Mouse (Mus musculus): ENCODE results near the gene Nwd1. TPM values are rescaled to one million over a fixed set of nuclear protein-coding genes. Genes with fewer than 3 reads are reported as not detected.
A peak's percentile ranks its signal among the peaks of the same experiment; 100 is the strongest.
"Not testable (repeated sequence)": the region's sequence is repeated elsewhere in the genome, so short reads cannot be mapped to it uniquely, and the experiment has no call there.

The Nwd1 gene
- polyA plus RNA-seq, 1 experiment from 2014 or later = 0.01 TPM

DNA sequence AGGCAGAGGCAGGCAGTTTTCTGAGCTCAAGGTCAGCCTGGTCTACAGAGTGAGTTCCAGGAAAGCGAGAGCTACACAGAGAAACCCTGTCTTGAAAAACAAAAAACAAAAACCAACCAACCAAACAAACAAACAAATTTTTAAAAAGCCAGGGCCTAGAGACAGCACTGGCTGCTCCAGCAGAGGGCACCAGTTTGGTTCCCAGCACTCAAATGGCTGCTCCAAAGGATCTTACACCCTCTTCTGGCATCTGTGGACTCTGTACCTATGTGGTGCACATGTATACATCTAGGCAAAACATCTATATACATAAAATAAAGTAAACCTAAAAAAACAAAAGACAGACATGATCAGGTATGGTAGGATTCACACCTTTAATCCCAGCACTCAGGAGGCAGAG is 26.3 kb downstream of the Nwd1 start:
- Histone ChIP-seq H3K9me3 (replicated peaks) (no peaks in the 10 kb centered on the region), H3K27ac (no peak overlapping the region), H3K36me3 (no peaks in the 10 kb centered on the region), H3K4me3 (replicated peaks) (no peak overlapping the region), H3K4me2 (no peak overlapping the region), H3K9ac (no peak overlapping the region), H3K27me3 (no peaks in the 10 kb centered on the region; the same call in 1 of the 2 replicates), H3K4me1 (no peaks in the 10 kb centered on the region)
- ATAC-seq (replicated peaks; ENCODE audit: low FRiP score) = no peak
- 78% methylated on average over 1 of the region's 1 CpGs for WGBS

DNA sequence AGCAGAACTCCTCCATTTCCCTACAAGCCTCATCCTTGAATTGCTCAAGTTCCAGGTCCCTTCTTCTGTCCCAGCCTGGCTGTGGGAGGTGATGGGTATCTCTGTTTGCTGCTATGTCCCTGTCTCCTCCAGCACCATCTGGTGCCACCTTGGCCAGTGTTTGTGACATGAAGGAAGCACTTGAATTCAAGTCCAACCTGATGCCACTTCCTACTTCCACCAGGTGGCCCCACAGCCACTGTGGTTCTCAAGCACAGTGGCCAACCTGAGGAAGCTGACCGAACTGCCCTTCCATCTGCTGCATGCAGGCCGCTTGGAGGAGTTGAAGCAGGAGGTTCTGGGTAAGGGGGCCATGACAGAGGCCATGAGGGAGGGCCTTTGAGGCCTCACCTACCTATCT is 27.7 kb downstream of the Nwd1 start:
- 81% methylated on average over 2 of the region's 2 CpGs for WGBS
- no peak overlapping the region for H3K4me3 ChIP-seq (replicated peaks)
- H3K27me3 ChIP-seq = no peaks in the 10 kb centered on the region; the same call in 1 of the 2 replicates
- ATAC-seq (replicated peaks; ENCODE audit: low FRiP score) = no peak
- no peak overlapping the region for H3K4me2 ChIP-seq
- no peaks in the 10 kb centered on the region for H3K36me3 ChIP-seq
- H3K27ac ChIP-seq = no peak overlapping the region
- H3K9ac ChIP-seq = no peak overlapping the region
- H3K4me1 ChIP-seq = no peaks in the 10 kb centered on the region
- H3K9me3 ChIP-seq (replicated peaks) = no peaks in the 10 kb centered on the region

DNA sequence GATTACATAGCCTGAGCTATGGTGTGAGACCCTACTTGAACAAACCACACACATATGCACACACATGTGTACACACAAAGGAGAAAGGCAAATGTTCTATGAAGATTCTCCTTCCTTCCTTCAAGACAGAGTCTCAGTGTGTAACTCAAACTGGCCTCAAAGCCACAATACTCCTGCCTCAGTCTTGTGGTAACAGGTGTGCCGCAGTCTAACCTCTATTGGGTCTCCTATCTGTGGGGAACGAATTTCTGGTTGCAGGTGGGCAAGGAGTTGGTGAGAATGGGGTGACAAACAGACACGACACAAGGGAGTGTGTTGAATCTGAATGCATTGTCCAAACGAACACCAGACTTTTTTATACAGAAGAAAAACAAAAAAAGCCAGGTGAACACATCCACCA is 29.9 kb downstream of the Nwd1 start:
- no peaks in the 10 kb centered on the region for H3K4me1 ChIP-seq
- H3K36me3 ChIP-seq = no peaks in the 10 kb centered on the region
- no peak overlapping the region for H3K4me3 ChIP-seq (replicated peaks)
- no peaks in the 10 kb centered on the region; the same call in 1 of the 2 replicates for H3K27me3 ChIP-seq
- no peak overlapping the region for H3K27ac ChIP-seq
- no peaks in the 10 kb centered on the region for H3K9me3 ChIP-seq (replicated peaks)
- H3K9ac ChIP-seq = no peak overlapping the region
- no peak for ATAC-seq (replicated peaks; ENCODE audit: low FRiP score)
- no peak overlapping the region for H3K4me2 ChIP-seq
- WGBS = 67% methylated on average over 4 of the region's 4 CpGs

DNA sequence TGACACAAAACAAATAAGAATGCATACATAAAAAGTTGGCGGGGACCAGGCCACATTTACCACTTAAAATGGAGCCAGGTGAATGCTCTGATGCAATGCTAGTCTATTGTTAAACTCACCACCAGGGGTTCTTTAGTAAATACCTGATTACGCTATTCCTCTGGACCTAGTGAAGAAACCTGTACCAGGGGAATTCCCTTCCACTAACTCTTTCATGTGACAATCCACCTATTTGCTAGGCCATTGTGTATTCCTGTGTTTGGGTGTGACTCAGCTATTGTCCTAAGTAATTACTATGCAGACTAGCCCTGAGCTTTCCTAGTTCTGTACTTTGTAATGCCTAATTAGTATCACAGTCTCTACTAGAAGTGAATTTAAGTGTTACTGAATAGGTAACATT is 30.3 kb downstream of the Nwd1 start:
- H3K9me3 ChIP-seq (replicated peaks); ATAC-seq (replicated peaks; ENCODE audit: low FRiP score); H3K4me2 ChIP-seq; H3K36me3 ChIP-seq; H3K9ac ChIP-seq; H3K4me3 ChIP-seq (replicated peaks); H3K27ac ChIP-seq; H3K4me1 ChIP-seq; H3K27me3 ChIP-seq: not testable (repeated sequence)
- WGBS = 75% methylated on average over 2 of the region's 2 CpGs

DNA sequence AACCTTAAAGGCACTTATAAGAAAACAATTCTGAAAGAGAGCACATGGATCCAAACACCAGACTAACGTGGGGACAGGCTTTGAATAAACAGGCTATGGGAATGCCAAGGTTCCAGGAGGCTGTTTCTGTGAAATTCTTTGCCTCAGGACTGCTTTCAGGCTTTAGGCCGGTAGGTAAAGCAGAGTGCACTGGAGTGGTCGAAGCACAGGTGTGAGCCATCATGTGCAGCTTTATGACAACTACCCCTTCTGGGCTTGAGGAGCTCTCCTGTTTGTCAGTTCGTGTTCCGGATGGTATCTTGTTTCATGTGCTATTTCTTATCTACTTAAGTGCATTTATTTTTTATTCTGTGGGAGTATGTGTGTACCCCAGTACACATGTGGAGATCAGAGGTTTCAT is 30.8 kb downstream of the Nwd1 start:
- WGBS = 57% methylated on average over 5 of the region's 5 CpGs
- H3K36me3 ChIP-seq = no peaks in the 10 kb centered on the region
- no peak overlapping the region for H3K9ac ChIP-seq
- no peak for ATAC-seq (replicated peaks; ENCODE audit: low FRiP score)
- no peak overlapping the region for H3K4me2 ChIP-seq
- H3K27ac ChIP-seq = no peak overlapping the region
- H3K4me1 ChIP-seq = no peaks in the 10 kb centered on the region
- H3K9me3 ChIP-seq (replicated peaks) = no peaks in the 10 kb centered on the region
- no peak overlapping the region for H3K4me3 ChIP-seq (replicated peaks)
- H3K27me3 ChIP-seq = no peaks in the 10 kb centered on the region; the same call in 1 of the 2 replicates

DNA sequence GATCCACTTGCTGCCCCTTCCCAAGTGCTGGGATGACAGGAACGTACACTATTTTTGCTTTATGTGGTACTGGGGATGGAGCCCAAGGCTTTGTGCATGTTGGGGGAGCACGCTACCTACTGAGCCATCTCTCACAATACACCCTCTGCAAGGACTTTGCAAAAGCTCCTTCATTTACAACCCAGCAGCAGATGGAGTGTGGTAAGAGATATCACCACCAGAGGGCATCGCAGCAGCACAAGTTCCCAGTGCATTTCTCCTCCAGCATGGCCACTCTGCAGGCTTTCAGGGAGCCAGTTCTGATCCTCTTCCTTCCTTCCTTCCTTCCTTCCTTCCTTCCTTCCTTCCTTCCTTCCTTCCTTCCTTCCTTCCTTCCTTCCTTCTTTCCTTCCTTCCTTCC is 33.6 kb downstream of the Nwd1 start:
- Histone ChIP-seq H3K27me3 (no peaks in the 10 kb centered on the region), H3K9me3 (replicated peaks) (no peaks in the 10 kb centered on the region), H3K9ac (no peak overlapping the region), H3K4me1 (no peaks in the 10 kb centered on the region), H3K4me3 (replicated peaks) (no peak overlapping the region), H3K4me2 (no peak overlapping the region), H3K36me3 (no peaks in the 10 kb centered on the region), H3K27ac (no peak overlapping the region)
- 0 out of 2 replicates have a peak, but pooled peaks have one; percentile 62 for ATAC-seq (replicated peaks; ENCODE audit: low FRiP score)
- 11% methylated on average over 3 of the region's 3 CpGs for WGBS

DNA sequence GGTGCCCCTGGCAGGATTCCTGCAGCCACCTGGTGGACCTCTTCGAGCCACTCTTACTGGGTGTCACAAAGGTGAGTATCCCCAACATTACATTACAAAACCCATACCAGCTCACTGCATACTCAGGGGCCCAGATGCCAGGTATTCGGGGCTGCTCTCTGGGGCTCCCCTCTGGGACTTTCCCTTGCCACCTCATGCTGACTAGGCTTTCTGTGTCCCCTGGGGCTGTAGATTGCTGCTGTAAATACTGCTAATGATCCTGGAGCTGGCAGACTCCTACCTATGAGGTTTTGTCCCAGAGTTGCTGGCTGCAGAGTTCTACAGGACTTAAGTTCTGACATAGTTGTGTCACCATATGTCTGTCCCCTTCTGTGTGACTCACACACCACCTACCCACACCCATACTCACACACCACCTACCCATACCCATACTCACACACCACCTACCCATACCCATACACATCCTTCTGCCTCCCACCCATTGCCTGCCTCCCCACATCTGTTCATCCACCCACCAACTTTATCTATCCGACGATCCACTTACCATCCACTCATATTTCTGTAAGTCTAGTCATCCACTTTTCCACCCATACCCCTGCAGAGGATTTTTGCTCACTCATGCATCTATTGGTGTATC is 35.7 kb downstream of the Nwd1 start:
- H3K27me3 ChIP-seq = no peaks in the 10 kb centered on the region
- no peak for ATAC-seq (replicated peaks; ENCODE audit: low FRiP score)
- 79% methylated on average over 4 of the region's 4 CpGs for WGBS
- no peaks in the 10 kb centered on the region for H3K4me1 ChIP-seq
- H3K4me3 ChIP-seq (replicated peaks) = no peak overlapping the region
- no peaks in the 10 kb centered on the region for H3K9me3 ChIP-seq (replicated peaks)
- no peak overlapping the region for H3K9ac ChIP-seq
- H3K4me2 ChIP-seq = no peak overlapping the region
- no peaks in the 10 kb centered on the region for H3K36me3 ChIP-seq
- H3K27ac ChIP-seq = no peak overlapping the region

DNA sequence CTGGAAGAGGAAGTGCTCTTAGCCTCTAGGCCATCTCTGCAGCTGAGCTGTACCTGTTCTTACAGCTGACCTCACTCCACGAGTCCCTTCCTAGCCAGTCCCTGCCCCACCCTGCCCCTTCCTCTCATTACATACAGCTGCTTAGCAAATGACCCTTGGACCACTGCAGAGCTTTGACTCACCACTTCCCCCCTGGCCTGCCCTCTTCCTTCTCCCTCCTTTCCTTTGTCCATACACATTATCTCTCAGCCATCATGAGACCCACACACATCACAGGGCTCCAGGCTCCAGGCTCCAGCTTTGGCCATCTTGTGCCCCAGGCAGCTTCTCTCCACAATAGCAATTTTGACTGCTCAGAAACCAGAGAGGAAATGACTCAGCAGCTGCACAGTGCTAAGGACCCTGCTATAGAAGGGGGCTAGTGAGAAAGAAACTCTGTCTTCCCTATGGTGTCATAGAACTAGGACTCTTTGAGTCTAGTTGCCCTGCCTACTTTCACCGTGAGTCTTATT is 36.6 kb downstream of the Nwd1 start:
- Histone ChIP-seq H3K27ac (no peak overlapping the region), H3K9me3 (replicated peaks) (no peaks in the 10 kb centered on the region), H3K4me2 (no peak overlapping the region), H3K27me3 (no peaks in the 10 kb centered on the region), H3K9ac (no peak overlapping the region), H3K4me1 (no peaks in the 10 kb centered on the region), H3K4me3 (replicated peaks) (no peak overlapping the region), H3K36me3 (no peaks in the 10 kb centered on the region)
- 40% methylated on average over 2 of the region's 2 CpGs for WGBS
- no peak for ATAC-seq (replicated peaks; ENCODE audit: low FRiP score)

DNA sequence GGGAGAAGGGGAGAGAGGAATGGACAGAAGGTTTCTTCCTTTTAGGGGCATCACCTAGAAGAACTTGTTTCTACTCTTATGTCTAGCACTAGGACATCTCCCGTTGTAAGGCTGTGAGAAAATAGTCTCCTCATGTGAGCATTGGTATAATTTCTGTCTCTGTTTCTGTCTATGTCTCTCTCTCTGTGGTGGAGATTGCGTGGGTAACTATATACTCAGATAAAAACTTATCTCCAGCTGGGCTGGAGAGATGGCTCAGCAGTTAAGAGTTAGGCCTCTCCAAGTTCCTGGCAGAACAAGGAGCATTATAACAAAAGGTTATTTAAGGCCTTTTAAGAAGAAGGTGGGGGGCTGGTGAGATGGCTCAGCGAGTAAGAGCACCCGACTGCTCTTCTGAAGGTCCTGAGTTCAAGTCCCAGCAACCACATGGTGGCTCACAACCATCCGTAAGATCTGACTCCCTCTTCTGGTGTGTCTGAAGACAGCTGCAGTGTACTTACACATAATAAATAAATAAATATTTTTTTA is 37.1 kb downstream of the Nwd1 start:
- not testable (repeated sequence) for ATAC-seq (replicated peaks; ENCODE audit: low FRiP score); H3K4me3 ChIP-seq (replicated peaks); H3K36me3 ChIP-seq; H3K9ac ChIP-seq; H3K27me3 ChIP-seq; H3K4me1 ChIP-seq; H3K9me3 ChIP-seq (replicated peaks); H3K27ac ChIP-seq; H3K4me2 ChIP-seq
- WGBS = 91% methylated on average over 5 of the region's 5 CpGs

DNA sequence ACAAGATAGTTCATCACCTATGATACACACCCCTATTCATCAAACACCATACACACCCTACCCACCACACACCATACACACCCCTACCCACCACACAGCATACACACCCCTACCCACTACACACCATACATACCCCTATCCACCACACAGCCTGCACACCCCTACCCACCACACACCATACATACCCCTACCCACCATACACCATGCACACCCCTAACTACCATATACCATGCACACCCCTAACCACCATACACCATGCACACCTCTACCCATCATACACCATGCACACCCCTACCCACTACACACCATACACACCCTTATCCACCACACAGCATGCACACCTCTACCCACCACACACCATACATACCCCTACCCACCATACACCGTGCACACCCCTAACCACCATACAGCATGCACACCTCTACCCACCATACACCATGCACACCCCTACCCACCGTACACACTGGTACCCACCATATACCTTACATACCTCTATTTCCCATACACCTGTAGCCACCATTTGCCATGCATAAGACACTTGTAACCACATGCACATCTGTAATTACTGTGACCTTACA is 51.9 kb downstream of the Nwd1 start:
- Histone ChIP-seq H3K4me3 (replicated peaks) (no peak overlapping the region), H3K4me2 (no peak overlapping the region), H3K36me3 (no peaks in the 10 kb centered on the region), H3K9me3 (replicated peaks) (no peaks in the 10 kb centered on the region), H3K9ac (no peak overlapping the region), H3K27me3 (no peaks in the 10 kb centered on the region), H3K27ac (no peak overlapping the region), H3K4me1 (no peaks in the 10 kb centered on the region)
- WGBS = 96% methylated on average over 2 of the region's 2 CpGs
- no peak for ATAC-seq (replicated peaks; ENCODE audit: low FRiP score)

DNA sequence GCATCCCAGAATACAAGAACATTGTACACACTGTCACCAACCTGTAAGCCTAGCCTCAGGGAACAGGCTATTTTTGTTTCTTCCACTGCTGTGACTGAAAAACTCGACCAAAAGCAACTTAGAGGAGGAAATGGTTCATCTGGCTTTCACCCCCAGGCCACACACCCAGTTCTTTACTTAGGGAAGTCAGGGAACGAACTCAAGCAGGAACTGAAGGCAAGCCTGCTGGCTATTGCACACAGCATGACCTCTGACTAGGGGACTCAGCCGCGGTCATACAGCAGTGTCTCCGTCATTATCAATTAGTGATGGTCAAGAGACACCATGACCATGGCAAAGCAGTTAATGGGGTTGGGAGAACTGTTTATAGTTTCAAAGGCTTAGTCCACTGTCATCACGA is 66.1 kb downstream of the Nwd1 start:
- no peak overlapping the region for H3K27ac ChIP-seq
- no peaks in the 10 kb centered on the region for H3K27me3 ChIP-seq
- no peak overlapping the region for H3K9ac ChIP-seq
- ATAC-seq (replicated peaks; ENCODE audit: low FRiP score) = no peak
- no peak overlapping the region for H3K4me2 ChIP-seq
- H3K4me1 ChIP-seq = no peaks in the 10 kb centered on the region
- no peaks in the 10 kb centered on the region for H3K9me3 ChIP-seq (replicated peaks)
- H3K4me3 ChIP-seq (replicated peaks) = no peak overlapping the region
- 64% methylated on average over 6 of the region's 6 CpGs for WGBS
- no peaks in the 10 kb centered on the region for H3K36me3 ChIP-seq

DNA sequence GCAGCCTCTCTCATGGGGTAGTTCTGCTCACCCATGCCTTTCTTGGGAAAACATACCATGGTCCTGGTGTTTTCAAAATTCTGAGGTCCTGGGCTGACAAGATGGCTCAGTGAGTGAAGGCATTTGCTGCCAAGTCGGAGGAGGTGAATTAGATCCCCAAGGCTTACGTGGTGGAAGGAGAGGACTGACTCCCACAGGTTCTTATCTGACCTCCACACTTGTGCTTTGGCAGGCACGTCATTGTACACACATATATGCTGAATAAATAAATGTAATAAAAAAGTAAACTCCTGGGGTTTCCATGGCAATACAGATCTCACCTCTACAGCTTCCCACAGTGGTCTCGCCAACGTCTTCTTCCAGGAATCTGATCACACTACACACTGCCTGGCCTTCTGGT is 70.1 kb downstream of the Nwd1 start:
- H3K4me3 ChIP-seq (replicated peaks) = no peak overlapping the region
- H3K9me3 ChIP-seq (replicated peaks) = no peaks in the 10 kb centered on the region
- no peaks in the 10 kb centered on the region for H3K36me3 ChIP-seq
- no peak overlapping the region for H3K4me2 ChIP-seq
- ATAC-seq (replicated peaks; ENCODE audit: low FRiP score) = no peak
- no peak overlapping the region for H3K9ac ChIP-seq
- 71% methylated on average over 5 of the region's 5 CpGs for WGBS
- no peaks in the 10 kb centered on the region for H3K4me1 ChIP-seq
- no peak overlapping the region for H3K27ac ChIP-seq
- H3K27me3 ChIP-seq = no peaks in the 10 kb centered on the region

Measured in kidney, embryonic 15.5 days (tissue).